Mouse (Mus musculus) heart, adult 8-10 months (tissue): ENCODE measurements around the gene Hs6st1. TPM values are rescaled to one million over a fixed set of nuclear protein-coding genes. Genes with fewer than 3 reads are reported as not detected.

Source experiments
- DNase-seq: peaks from one replicate; pipeline ENCODE4 v3.0.0; 2022; ENCODE audit warnings: low spot score
- total RNA-seq, 4 experiments: library from RNA; stranded (reverse); gene quantifications; 2 replicates each; pipeline ENCODE4 v1.2.4; 2022

The Hs6st1 gene
- total RNA-seq, 4 experiments from 2014 or later, result 20.3 to 24.4 (median 21.2) TPM

DNA sequence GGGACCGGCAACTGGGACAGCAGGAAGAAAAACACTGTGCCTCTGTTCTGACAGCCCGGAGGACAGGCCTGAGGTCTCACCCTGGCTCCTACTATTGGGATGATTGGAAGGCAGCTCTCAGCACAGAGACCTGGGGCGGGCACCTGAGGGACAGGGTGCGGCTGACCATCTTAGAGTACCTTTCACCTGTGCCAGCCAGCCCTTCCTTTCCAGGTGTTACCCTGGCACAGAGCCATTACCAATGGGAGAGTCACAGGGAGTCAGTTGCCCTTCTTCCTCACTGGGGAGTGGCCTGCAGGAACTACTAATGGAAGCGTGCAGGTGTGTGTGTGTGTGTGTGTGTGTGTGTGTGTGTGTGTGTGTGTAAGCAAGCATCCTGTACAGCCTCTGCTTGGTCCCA, 15.4 kb downstream of the Hs6st1 start:
- DNase-seq, result no peak

DNA sequence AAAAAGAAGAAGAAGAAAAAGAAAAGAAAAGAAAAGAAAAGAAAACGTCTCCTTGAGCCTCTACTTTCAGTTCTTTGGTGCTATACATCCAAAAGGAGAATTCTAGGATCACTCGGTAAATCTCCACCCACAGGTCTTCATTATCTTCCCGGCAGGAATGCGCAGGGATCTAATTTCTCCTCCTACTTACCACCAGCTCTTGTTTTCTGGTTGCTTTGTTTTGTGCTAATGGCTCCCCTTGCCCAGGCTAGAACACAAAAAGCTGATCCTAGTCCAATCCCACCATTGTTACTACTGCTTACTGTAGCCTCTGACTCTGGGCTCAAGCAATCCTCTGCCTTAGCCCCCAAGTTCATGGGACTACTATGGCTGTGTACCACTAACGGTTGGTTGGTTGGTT, 16.9 kb downstream of the Hs6st1 start:
- DNase-seq, result no peak

DNA sequence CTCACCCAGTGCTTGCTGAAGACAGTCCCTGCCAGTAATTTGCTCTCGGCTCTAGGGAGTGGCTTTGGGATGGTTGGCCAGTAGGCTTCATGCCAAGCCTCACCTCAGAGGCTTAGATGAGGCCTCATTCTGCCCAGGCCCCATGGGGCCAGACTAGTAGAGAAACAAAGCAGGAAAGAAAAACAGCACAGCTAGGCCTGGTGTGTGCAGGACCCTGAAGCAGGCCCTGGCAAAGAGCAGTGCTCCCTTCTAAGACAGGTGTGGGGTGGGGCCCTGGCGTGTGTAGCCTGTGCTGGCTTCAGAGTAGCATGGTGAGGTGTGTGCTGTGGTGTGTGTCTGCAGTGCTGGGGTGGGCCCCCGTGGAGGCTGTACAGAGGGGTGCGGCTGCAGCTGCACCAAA, 20.2 kb downstream of the Hs6st1 start:
- DNase-seq, result no peak

DNA sequence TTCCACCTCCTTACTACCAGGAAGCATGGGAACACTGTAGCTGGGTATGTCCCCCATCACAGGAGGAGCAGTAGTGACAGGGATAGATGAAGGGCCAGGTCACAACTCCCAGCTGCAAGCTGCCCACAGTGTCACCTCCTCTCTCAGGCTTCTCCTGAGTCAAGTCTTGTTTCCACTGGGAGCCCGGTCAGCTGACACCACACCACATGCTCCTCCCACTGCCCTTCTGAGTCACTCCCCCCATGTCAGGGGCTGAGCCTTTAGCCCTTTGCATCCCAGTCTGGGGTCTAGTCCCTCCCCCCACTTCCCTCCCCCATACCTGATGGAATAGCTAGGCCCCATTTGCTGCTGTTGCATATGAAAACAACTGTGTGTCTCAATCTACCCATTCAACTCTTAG, 21.3 kb downstream of the Hs6st1 start:
- DNase-seq, result no peak

DNA sequence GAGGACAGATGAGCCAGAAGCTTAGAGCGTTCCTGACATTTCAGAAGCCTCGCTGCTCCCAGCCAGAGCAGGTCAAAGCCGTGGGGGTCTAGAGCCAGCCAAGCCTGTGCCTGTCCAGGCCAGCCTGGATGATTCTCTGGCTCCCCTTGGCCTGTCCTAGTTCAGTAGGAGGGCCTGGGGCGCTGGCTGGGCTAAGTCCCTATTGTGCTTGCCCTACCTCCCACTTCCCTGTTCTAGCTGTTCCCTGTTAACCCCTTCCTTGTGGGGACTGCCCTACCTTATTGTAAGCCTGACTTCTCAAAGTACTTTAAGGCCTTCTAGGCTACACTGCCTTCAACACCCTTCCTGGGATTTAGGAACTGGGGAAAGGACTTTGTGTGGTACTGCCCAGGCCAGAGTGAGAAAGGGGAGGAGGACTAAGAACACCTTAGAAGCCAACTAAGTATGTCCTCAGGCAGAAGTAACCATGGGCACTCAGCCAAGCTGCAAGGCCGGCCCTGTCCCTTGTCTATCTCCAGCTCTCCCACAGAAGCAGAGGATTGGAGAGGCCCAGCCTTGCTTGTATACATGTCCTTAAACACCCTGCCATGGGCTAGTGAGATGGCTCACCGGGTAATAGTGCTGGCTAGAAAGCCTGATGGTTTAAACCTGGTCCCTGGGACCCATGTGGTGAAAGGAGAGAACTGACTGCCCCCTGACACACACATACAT, 22.0 kb downstream of the Hs6st1 start:
- DNase-seq, result no peak

DNA sequence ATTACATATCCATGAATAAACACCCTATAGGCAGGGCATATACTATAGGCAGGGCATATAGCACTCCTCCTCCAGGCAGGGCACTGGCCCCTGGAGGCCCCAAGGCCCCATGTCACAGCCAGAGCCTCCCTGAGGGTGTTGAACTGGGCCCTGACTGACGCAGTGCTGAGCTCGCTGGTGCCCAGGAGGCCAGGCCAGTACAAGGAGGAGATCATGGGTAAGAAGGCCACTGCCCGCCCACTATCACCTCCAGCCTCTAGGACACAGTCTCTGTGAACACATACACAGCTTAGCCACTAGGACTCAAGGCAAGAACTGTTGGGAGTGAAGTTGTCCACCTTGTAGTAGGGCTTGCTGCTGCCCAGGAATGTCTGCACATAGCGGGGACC, 22.5 kb downstream of the Hs6st1 start:
- no peak for DNase-seq

DNA sequence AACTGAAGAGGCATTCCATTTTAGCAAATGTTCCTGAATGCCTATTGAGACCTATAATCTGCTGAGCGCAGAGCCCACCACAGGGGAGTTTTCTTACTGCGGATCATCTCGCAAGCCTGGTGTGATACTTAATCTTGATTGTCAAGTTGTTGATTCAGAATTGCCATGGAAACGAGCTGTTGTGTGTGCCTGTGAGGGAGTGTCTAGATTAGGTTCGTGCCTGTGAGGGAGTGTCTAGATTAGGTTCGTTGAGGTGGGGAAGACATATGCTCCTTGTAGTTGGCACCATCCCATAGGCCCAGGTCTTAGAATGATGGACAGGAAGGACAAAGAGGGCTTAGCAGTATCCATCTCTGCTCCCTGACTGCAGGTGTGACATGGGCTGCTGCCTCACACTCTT, 23.0 kb downstream of the Hs6st1 start:
- DNase-seq, result no peak

DNA sequence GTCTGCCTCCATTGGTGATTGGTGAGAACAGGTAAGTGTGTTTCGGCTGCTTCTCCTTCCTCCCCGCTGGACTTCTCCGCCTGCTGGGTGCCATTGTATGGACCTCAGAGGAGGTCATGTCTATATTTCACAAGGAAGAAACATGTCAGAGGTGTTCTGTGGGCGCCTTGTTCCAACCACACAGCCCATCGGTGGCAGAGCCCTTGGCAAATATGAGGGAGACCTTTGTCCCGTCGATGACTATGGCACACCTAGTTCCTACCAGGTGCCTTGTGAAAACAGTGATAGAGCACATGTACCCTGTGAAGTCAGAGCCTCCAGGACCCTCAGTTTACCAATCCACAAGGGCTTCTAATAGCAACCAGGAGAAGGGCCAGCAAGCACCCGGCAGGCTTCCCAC, 25.5 kb downstream of the Hs6st1 start:
- DNase-seq, result no peak

DNA sequence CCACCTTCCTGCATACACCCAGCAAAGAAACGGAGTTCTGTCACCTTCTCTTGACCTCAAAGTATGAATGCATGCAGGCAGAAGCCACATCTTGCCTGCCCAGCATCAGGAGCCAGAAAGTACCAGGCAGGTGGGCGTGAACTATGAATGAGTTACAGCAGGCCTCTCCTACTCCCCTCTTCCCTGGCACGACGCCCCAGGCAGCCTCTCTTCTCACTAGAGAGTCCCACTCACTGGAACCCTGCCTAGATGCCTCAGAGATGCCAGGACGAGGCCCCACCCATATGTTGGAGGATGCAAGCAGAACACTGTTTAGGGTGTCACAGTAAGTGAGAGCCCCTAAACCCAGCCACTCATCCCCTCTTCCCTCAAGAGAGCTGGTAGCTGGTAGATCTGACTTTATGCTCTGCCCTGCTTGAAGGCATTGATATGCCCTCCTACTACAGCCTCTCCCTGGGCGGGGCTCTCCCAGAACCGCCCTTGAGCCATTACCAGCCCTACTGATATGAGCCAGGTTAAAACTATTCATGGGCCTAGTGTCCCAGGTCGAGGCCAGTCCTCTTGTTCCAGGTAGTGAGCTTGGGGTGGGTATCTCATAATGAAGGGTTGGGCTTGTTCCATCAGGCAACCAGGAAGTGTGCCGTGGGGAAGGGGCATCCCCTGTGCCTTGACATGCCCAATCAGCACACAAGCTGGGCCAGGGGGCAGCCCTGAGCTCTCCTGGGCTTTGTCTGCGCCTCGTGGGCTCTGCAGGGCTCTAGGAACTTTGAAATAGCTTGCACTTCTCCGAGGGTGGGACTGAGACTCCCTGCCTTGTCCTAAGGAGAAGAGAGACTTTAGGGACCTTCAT, 27.4 kb downstream of the Hs6st1 start:
- no peak for DNase-seq

DNA sequence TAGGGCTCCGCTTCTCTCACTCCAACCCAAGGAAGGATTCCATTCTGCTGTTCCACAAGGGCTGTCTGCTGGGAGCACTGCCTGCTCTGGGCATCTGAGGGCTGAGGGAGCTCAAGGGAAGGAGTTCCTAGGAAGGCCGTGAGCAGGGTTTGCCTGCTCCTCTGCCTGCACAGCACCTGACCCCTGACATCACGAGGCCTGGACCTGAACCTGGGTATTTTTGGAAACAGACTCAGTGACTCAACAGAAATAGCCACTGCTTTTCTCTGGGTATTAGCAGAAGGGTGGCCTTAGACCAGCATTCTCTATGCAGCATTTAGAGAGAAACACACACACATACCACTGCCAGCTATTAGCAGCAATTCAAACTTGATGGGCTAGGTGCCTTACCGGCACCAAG, 30.2 kb downstream of the Hs6st1 start:
- DNase-seq, result no peak

DNA sequence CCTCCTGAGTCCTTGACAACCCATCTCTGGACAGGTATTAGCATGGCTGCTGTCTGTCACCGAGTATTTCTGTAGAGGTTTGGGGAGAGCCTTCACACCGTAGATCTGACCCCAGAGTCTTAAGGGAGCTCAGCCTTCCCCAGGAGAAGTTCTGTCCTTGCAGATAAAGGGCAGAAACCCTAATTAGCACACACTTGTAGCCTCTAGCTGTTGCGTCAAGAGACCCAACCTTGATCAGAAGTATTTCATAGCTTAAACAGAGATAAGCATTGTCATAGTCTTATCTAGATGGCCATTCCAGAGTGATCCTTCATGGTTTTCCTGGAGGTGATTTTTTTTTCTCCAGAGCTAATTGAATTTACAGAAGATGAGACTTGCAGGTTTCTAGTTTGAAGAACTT, 32.2 kb downstream of the Hs6st1 start:
- no peak for DNase-seq

DNA sequence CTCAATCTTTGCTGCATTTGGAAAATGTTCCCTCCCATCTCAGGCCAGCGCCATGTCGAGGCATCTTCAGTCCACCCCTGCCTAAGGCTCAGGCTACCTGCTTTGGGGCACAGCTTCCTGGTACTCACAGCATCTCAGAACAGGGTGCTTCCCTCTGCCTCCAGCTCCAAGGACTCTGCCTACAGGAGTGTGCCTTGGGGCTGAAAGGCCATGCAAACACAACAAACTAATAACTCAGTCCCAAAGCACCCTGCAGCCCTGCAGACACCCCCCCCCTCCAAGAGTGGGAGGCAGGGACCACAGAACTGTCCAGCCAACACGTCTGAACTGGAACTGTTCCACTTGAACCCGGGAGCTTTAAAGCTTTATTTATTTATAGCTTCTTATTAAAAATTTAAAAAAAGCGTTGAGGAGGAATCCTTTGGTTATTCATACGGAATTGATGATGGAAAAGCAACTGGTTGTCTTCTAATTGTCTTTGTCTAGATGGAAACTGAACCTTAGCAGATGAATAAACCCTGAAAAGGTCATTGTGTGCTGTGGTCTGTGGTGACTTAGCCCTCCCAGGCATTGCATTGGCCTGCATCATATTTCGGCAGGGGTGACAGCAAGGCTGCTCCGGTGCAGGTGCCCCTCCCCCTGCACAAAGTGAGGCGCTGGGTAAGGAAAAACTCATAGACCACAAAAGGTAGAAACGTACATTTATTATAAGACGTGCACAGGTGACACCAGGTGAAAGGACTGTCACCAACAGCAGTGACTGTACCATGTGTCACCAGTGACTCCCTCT, 37.9 kb downstream of the Hs6st1 start:
- no peak for DNase-seq

DNA sequence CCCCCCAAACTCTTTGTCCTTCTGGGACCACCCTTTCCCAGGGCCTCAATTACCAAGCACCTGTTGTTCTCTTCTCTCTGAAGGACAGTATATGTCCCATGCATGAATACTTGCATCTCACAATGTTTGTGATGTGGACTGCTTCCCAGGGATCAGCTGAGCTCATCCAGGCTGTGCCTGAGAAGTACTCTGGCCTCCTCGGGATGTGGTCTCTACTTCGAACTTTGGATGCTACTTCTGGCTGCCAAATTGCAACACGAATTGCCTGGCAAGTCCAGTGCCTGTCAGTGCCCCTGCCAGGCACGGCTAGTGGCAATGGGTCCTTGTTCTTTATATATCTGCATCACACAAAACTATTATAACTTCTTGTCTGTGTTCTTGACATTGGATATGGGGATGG, 41.8 kb downstream of the Hs6st1 start:
- no peak for DNase-seq

DNA sequence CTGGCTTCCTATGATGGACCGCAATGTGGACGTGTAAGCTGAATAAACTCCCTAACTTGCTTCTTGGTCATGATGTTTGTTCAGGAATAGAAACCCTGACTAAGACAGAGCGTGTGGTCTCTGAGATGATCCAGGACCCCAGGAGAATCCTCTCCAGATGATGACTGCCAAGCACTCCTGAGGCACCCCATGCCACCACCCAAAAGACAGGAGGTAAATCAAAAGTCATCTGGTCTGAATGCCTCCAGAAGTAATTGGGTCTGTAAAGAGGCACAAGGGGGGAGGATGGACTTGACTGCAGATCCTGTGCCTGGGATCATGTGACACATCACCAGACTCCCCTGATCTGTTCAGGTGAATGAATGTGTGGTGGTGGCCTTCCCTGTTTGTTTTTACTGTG, 44.5 kb downstream of the Hs6st1 start:
- no peak for DNase-seq

DNA sequence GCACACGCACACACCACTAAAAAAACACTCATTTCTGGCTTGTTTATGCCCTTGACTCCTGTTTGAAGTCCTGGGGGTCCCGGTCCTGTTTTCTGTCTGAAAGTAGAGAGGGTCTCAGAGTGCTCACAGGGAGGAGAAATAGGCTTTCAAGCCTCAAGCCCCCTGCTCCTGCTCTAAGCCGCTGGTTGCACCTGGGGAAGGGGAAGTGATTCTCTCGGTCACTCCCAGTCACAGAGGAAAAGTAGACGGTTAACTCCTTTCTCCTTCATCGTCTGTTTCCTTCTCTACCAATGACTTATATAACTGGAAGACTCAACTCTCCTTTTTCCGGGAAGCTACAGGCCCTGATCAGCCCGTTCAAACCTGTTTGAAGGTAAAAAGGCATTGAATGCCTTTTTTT, 45.5 kb downstream of the Hs6st1 start:
- no peak for DNase-seq

DNA sequence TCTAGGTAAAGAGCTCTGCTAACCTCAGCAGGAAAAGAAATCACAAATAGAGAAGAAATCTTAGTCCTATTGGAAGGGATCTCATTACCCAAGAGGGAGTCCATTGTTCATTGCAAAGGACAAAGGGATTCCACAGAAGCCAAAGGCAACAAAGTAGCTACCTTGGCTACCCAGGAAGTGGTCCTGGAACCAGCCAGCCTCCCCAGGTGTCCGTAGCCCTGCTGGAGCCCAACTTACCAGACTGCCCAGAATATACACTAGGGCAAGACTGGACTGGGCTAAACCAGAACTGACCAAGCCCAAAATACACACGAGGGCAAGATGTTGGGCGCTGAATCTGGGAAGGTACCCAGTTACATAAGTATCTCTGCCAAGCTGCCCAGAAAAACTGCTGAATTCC, 46.6 kb downstream of the Hs6st1 start:
- DNase-seq, result no peak

DNA sequence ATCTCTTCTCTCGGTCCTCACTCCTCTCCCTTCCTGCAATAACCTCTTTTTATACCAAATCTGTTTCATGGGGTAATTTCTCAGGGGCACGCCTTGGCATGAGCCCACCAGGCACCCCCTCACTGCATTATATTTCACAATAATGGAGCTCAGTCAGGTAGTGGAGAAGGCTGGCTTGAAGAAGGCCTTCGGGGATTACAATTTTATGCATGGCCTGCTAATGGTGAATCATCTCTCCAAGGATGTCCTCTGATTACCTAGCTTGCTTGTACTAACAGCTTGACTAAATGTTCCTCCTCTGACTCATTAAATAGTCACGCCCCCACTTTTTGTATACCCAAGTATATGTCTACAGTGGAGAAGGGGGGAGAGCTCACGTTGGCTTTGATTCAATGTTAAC, 48.3 kb downstream of the Hs6st1 start:
- DNase-seq, result no peak

DNA sequence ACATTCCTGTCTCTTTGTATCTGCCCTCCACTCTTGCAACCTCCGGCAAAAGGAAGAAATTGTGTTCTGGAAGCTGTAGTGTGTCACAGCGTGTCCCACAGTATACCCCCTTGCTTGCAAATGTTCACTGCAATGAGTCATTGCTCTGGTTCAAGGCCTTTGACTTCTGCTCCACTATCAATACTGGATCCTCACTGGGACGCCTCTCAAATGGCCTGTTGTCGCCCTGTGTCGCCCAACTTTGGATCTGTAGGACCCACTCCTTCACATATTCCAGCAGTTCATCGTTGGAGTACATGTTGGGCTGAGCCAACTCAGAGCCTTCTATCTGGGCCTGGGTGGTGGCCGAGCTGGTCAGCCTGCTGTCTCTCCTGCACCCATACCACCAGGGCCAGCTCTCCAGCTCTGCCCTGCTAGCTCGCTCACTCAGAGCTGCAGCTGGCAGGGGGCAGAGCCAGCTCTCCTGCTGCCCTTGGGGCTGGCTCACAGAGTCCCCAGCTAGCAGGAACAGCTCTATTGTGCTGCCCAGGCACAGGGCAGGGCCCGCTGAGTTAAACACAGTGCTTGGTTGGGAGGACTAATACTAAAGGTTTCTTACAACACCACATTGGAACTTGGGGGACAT, 50.0 kb downstream of the Hs6st1 start:
- no peak for DNase-seq

DNA sequence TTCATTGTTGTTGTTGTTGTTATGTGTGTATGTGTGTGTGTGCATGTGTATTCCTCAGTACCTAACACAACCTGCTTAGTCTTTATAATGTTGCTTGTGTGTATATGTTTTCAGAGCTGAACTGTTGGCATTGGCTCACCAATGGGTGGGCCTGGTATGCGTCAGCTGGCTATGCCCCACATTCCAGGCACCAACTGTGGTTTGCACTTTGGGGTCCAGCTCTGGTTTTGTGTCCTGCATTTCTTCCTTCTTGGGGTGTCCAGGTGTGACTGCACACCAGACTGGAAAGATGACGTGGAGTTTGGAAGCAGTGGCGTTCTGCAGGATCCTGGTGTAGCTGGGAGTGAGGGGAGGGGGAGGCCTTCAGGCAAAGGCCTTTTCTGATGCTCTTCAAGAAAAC, 50.8 kb downstream of the Hs6st1 start:
- DNase-seq, result no peak

DNA sequence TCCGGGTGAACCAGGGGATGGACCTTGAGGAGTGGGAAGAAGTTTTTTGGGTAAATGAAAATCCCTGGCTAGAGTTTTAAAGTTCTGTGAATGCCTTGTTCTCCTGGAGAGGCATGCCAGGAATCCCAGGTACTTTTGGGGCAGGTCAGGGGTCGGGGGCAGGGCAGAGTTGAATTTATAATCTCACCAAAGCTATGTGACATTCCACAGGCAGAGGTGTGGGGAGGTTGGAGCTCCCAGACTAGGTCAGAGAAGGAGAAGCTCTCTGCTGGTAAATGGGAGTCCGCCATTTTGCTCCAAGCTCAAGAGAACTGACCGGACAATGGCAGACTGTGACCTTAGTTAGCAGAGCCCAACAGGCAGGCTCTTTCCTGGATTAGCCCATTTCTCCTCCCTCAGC, 51.2 kb downstream of the Hs6st1 start:
- DNase-seq, result no peak

DNA sequence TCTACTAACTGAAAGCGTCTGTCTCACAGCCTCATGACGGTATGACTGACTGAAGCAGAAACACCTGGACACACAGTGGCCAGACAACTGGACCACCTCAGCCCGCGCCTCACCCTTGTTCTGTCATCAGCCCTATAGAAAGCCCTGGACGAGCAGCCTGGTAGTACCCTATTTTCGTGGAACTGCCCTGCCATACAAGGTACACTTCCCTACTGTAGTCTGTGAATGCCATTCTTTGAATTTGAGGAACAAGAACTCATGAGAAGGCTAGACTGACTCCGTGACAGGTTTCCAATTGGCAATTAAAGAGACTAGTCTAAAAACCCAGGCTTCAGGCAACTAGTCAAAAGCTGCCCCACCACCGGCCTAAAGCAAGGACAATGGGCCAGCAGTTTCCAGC, 53.0 kb downstream of the Hs6st1 start:
- no peak for DNase-seq

DNA sequence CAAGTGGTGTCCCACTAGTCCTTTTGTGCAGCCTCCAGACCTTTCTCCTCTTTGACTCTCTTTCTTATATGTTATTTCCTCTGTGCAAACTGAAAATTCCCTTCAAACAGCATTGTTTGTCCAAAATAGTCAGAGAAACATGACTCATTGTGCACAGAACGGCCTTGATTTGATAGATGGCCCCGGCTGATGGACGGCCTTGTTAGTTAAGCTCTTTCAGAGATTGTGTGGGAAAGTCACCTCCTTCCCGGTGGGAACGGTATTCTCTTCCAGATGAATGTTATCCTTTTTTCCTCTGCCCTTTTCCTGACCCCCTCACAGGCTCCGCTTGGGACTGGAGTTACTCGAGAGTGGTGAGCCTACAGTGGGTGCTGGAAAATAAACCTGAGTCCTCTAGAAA, 56.9 kb downstream of the Hs6st1 start:
- no peak for DNase-seq
